Mouse (Mus musculus): ENCODE measurements at regions not wholly inside any gene's neighbourhood (a gene's known extent, or its start where the extent isn't known, plus 50 kb on each side); places are given as distances from the start of the nearest gene placed in this dataset.

GRCm38 (mm10) chr15:74379366-74379765 lies 256.8 kb downstream of the Mroh4 start:
- DNase-seq (ENCODE audit: low spot score) (no peak), ATAC-seq (ENCODE audit: insufficient read depth, low read depth) (no peak)
- Histone ChIP-seq H3K9me3 (replicated peaks; ENCODE audit: control insufficient read depth, low read length) (no peaks in the 10 kb centered on the region), H3K4me2 (ENCODE audit: low read depth, low read length) (no peak overlapping the region), H3K4me1 (ENCODE audit: control insufficient read depth, insufficient read depth) (no peaks in the 10 kb centered on the region), H3K36me3 (replicated peaks; ENCODE audit: control insufficient read depth, insufficient read depth, low read length) (no peaks in the 10 kb centered on the region), H3K9ac (replicated peaks; ENCODE audit: low read depth, low read length) (no peak overlapping the region), H3K27ac (ENCODE audit: low read depth) (no peak overlapping the region), H3K27me3 (ENCODE audit: control insufficient read depth, insufficient read depth, low read length) (no peaks in the 10 kb centered on the region), H3K4me3 (ENCODE audit: low read depth, low read length) (no peak overlapping the region)
- TF ChIP-seq EP300 (IDR thresholded peaks at IDR 0.05; ENCODE audit: low read depth) (no peak), CTCF (IDR thresholded peaks at IDR 0.05; ENCODE audit: low read depth) (no peak)
- 73% methylated on average over 6 of the region's 6 CpGs for WGBS

- Histone ChIP-seq H3K36me3 (replicated peaks; ENCODE audit: control insufficient read depth, insufficient read depth, low read length) (no peaks in the 10 kb centered on the region), H3K27me3 (ENCODE audit: control insufficient read depth, insufficient read depth, low read length) (no peaks in the 10 kb centered on the region), H3K9ac (replicated peaks; ENCODE audit: low read depth, low read length) (no peak overlapping the region), H3K4me1 (ENCODE audit: control insufficient read depth, insufficient read depth) (no peaks in the 10 kb centered on the region), H3K4me3 (ENCODE audit: low read depth, low read length) (no peak overlapping the region), H3K27ac (ENCODE audit: low read depth) (no peak overlapping the region), H3K9me3 (replicated peaks; ENCODE audit: control insufficient read depth, low read length) (no peaks in the 10 kb centered on the region), H3K4me2 (ENCODE audit: low read depth, low read length) (no peak overlapping the region)
- TF ChIP-seq CTCF (IDR thresholded peaks at IDR 0.05; ENCODE audit: low read depth) (no peak), EP300 (IDR thresholded peaks at IDR 0.05; ENCODE audit: low read depth) (no peak)
- ATAC-seq (ENCODE audit: insufficient read depth, low read depth): no peak
- DNase-seq (ENCODE audit: low spot score): no peak
- 71% methylated on average over 3 of the region's 3 CpGs for WGBS
Observed at GRCm38 (mm10) chr15:74369461-74369860, 266.7 kb downstream of the Mroh4 start.

- ATAC-seq (ENCODE audit: insufficient read depth, low read depth) (peak; percentile 81), DNase-seq (ENCODE audit: low spot score) (peak; percentile 26)
- TF ChIP-seq CTCF (IDR thresholded peaks at IDR 0.05; ENCODE audit: low read depth) (no peak), EP300 (IDR thresholded peaks at IDR 0.05; ENCODE audit: low read depth) (no peak)
- Histone ChIP-seq H3K4me2 (ENCODE audit: low read depth, low read length) (no peak overlapping the region), H3K9ac (replicated peaks; ENCODE audit: low read depth, low read length) (no peak overlapping the region), H3K27me3 (ENCODE audit: control insufficient read depth, insufficient read depth, low read length) (no peaks in the 10 kb centered on the region), H3K4me1 (ENCODE audit: control insufficient read depth, insufficient read depth) (peaks cover 6% of the 10 kb centered on the region; the same call in 1 of the 2 replicates), H3K27ac (ENCODE audit: low read depth) (no peak overlapping the region), H3K9me3 (replicated peaks; ENCODE audit: control insufficient read depth, low read length) (peaks cover 6% of the 10 kb centered on the region; the same call in 1 of the 2 replicates), H3K36me3 (replicated peaks; ENCODE audit: control insufficient read depth, insufficient read depth, low read length) (no peaks in the 10 kb centered on the region), H3K4me3 (ENCODE audit: low read depth, low read length) (no peak overlapping the region)
- 15% methylated on average over 4 of the region's 4 CpGs for WGBS
Observed at GRCm38 (mm10) chr15:74347911-74348310, 288.2 kb downstream of the Mroh4 start.

- WGBS: 71% methylated on average over 6 of the region's 6 CpGs
- no peak for ATAC-seq (ENCODE audit: insufficient read depth, low read depth)
Observed at GRCm38 (mm10) chr15:74343591-74343990, 292.6 kb downstream of the Mroh4 start.

GRCm38 (mm10) chr15:74333846-74334245 lies 302.3 kb downstream of the Mroh4 start:
- H3K4me1 ChIP-seq (ENCODE audit: control insufficient read depth, insufficient read depth): no peaks in the 10 kb centered on the region
- no peak overlapping the region for H3K4me3 ChIP-seq (ENCODE audit: low read depth, low read length)
- DNase-seq (ENCODE audit: low spot score) (no peak), ATAC-seq (ENCODE audit: insufficient read depth, low read depth) (no peak)
- no peak for TF ChIP-seq CTCF (IDR thresholded peaks at IDR 0.05; ENCODE audit: low read depth)
- TF ChIP-seq EP300 (IDR thresholded peaks at IDR 0.05; ENCODE audit: low read depth): no peak
- H3K36me3 ChIP-seq (replicated peaks; ENCODE audit: control insufficient read depth, insufficient read depth, low read length): no peaks in the 10 kb centered on the region
- H3K4me2 ChIP-seq (ENCODE audit: low read depth, low read length): no peak overlapping the region
- H3K9me3 ChIP-seq (replicated peaks; ENCODE audit: control insufficient read depth, low read length): no peaks in the 10 kb centered on the region
- H3K27me3 ChIP-seq (ENCODE audit: control insufficient read depth, insufficient read depth, low read length): no peaks in the 10 kb centered on the region
- H3K9ac ChIP-seq (replicated peaks; ENCODE audit: low read depth, low read length): no peak overlapping the region
- no peak overlapping the region for H3K27ac ChIP-seq (ENCODE audit: low read depth)

More at GRCm38 (mm10) chr15:74343591-74343990, 292.6 kb downstream of the Mroh4 start:
- H3K4me1 ChIP-seq (ENCODE audit: control insufficient read depth, insufficient read depth): peaks cover 6% of the 10 kb centered on the region; the same call in 1 of the 2 replicates
- H3K27me3 ChIP-seq (ENCODE audit: control insufficient read depth, insufficient read depth, low read length): no peaks in the 10 kb centered on the region
- DNase-seq (ENCODE audit: low spot score): no peak
- no peak overlapping the region for H3K27ac ChIP-seq (ENCODE audit: low read depth)
- no peak overlapping the region for H3K4me2 ChIP-seq (ENCODE audit: low read depth, low read length)
- H3K9ac ChIP-seq (replicated peaks; ENCODE audit: low read depth, low read length): no peak overlapping the region
- H3K9me3 ChIP-seq (replicated peaks; ENCODE audit: control insufficient read depth, low read length): no peaks in the 10 kb centered on the region
- H3K36me3 ChIP-seq (replicated peaks; ENCODE audit: control insufficient read depth, insufficient read depth, low read length): no peaks in the 10 kb centered on the region
- no peak for TF ChIP-seq CTCF (IDR thresholded peaks at IDR 0.05; ENCODE audit: low read depth)
- no peak for TF ChIP-seq EP300 (IDR thresholded peaks at IDR 0.05; ENCODE audit: low read depth)
- no peak overlapping the region for H3K4me3 ChIP-seq (ENCODE audit: low read depth, low read length)

GRCm38 (mm10) chr15:74330131-74330530 lies 306.0 kb downstream of the Mroh4 start:
- ATAC-seq (ENCODE audit: insufficient read depth, low read depth) (no peak), DNase-seq (ENCODE audit: low spot score) (no peak)
- no peak overlapping the region for H3K27ac ChIP-seq (ENCODE audit: low read depth)
- H3K36me3 ChIP-seq (replicated peaks; ENCODE audit: control insufficient read depth, insufficient read depth, low read length): no peaks in the 10 kb centered on the region
- H3K27me3 ChIP-seq (ENCODE audit: control insufficient read depth, insufficient read depth, low read length): 0 out of 2 replicates have a peak, but pooled peaks cover 5% of the 10 kb centered on the region
- H3K4me1 ChIP-seq (ENCODE audit: control insufficient read depth, insufficient read depth): no peaks in the 10 kb centered on the region
- no peak for TF ChIP-seq EP300 (IDR thresholded peaks at IDR 0.05; ENCODE audit: low read depth)
- no peak for TF ChIP-seq CTCF (IDR thresholded peaks at IDR 0.05; ENCODE audit: low read depth)
- WGBS: 48% methylated on average over 3 of the region's 3 CpGs
- no peak overlapping the region for H3K9ac ChIP-seq (replicated peaks; ENCODE audit: low read depth, low read length)
- no peaks in the 10 kb centered on the region for H3K9me3 ChIP-seq (replicated peaks; ENCODE audit: control insufficient read depth, low read length)
- H3K4me3 ChIP-seq (ENCODE audit: low read depth, low read length): no peak overlapping the region
- no peak overlapping the region for H3K4me2 ChIP-seq (ENCODE audit: low read depth, low read length)
